Mouse (Mus musculus) olfactory bulb, adult 2 months (tissue): ENCODE measurements at regions not wholly inside any gene's neighbourhood (a gene's known extent, or its start where the extent isn't known, plus 50 kb on each side); places are given as distances from the start of the nearest gene placed in this dataset.
"Not testable (repeated sequence)": the region's sequence is repeated elsewhere in the genome, so short reads cannot be mapped to it uniquely, and the experiment has no call there.

Experiments used
- H3K27ac ChIP-seq: fragments of 200-500 bp; 2 replicates; pipeline ENCODE4 v1.5.1; 2012; ENCODE audit warnings: low read depth, low read length; ENCODE audit not compliant: insufficient read depth
- H3K4me1 ChIP-seq: fragments of 200-500 bp; 2 replicates; pipeline ENCODE4 v1.6.1; 2012; ENCODE audit warnings: low read length; ENCODE audit not compliant: control insufficient read depth, insufficient read depth
- H3K4me3 ChIP-seq: fragments of 200-500 bp; 2 replicates; pipeline ENCODE4 v1.5.1; 2012; ENCODE audit warnings: mild to moderate bottlenecking, low read depth, low read length, moderate library complexity; ENCODE audit not compliant: insufficient read depth
- POLR2A ChIP-seq: fragments of 200-500 bp; IDR thresholded peaks from 2 replicates; pipeline ENCODE4 v1.6.1; 2012; ENCODE audit warnings: mild to moderate bottlenecking, low read depth, low read length, moderate library complexity; ENCODE audit not compliant: insufficient read depth
- WGBS: fragments of 180-500 bp; shearing (Covaris S2); methylation state at CpG from one replicate; pipeline ENCODE4 v1.1.7; 2018; 5-methylcytosine and 5-hydroxymethylcytosine counted together

DNA sequence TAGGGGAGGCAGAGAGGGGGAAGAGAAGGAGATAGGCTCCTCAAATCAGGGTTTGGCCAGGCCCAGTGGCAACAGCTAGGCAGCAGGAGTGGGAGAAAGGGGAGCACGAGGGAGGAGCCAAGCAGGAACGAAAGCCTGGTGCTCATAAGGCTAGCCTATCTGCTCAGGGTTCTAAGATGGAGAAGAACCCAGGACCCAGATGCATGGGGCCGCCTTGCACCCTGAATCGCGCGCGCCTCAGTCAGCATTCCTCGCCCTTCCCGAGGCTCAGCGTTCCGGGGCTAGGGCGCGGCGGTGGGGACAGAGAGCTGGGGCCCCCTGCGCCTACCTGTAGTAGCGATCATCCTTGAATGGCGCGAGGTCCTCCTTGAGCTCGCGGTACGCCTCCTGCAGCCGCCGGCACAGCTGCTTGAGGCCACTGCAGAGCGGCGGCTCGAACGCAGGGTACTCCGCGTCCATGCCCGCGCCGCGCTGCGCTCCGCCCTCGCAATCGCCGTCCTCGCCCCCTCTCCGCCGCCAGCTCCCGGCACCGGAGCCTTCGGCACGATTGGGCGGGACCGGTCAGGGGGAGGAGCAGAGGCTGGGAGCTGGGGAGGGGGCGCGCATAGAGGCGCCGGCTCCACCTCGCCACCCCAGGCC is 60.1 kb downstream of the Dynlt1b start:
- H3K4me3 ChIP-seq = peak overlapping the region; percentile 59
- H3K4me1 ChIP-seq = not testable (repeated sequence)
- peak overlapping the region; percentile 67 for H3K27ac ChIP-seq
- peak; percentile 26; the same call in 1 of the 2 replicates for TF ChIP-seq POLR2A
- under 1% methylated on average over 23 of the region's 52 CpGs for WGBS

DNA sequence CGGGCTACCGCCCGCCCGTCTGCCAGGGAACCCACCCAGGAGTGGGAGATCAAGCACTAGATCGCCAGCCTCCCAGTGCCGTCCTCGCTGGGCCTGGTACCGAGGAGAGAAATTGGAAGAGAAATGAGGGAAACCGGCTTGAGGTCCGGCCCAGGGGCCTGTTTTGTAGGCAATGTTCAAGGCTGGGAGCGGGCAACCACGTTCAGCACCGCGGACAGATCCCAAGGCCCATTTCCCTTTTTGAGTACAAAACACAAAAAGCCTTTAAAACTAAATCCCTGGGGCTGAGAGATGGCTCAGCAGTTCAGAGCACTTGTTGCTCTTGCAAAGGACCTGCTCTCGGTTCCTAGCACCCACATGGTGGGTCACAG is 60.6 kb downstream of the Dynlt1b start:
- not testable (repeated sequence) for H3K4me3 ChIP-seq, H3K27ac ChIP-seq, H3K4me1 ChIP-seq
- no CpG with 5 or more reads among the region's 15 CpGs for WGBS

DNA sequence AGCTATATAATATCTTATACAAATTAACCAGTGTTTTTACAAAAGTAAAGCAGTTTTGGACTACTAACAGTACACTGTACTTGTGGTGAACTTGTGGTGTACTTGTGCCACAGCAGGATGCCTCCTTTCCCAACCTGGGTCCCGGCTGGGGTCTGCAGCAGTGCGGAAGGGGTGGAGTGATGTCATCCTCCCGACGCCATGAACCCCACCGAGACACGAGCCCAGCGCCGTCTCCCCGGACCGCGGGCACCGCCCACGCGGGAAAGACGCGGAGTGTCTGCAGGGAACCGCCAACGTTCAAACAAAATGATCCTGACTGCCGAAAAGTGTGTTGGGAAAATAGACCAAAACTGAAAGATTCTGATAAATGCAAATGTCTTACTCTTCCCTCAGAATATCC is 62.6 kb downstream of the Dynlt1b start:
- H3K4me3 ChIP-seq = peak overlapping the region; percentile 46
- H3K4me1 ChIP-seq, H3K27ac ChIP-seq: not testable (repeated sequence)
- WGBS = 27% methylated on average over 19 of the region's 19 CpGs

DNA sequence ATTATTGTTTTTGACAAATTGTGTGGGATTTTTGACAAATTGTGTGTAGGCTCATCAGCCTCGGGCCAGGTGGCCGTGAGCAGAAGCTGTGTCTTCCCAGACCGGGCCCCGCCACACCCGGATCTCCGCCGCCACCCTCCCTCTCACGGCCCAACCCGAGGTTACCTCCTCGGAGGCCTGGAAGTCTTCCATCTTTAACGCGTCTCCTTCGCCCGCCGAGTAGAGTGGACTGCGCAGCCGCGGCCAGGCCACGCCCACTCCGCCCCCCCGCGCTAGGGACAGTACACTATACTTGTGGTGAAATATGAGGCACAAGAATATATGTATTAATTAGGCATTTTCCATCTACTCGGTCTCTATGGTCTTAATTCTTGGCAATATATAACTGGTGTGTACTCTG is 63.0 kb downstream of the Dynlt1b start:
- peak overlapping the region; percentile 37; the same call in 1 of the 2 replicates for H3K4me3 ChIP-seq
- not testable (repeated sequence) for H3K27ac ChIP-seq, H3K4me1 ChIP-seq
- 29% methylated on average over 23 of the region's 23 CpGs for WGBS

DNA sequence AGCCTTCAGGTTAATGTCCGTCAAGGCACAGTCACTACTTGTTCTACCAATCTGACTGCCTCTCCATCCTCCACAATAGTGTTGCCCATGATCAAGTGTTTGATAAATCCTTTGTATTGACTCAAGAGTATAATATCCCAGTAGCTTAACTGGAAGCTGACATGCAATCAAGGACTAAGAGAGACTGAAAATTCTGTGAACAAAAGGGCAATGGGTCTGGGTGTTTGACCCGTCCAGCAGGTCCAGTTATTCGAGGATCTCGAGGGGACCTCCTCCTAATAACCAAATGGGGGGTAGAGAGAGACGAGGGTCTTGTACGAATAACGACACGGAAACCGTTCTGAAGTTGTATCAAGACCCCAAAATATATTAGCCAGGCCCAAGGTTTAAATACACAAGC is 66.6 kb downstream of the Dynlt1b start:
- H3K27ac ChIP-seq, H3K4me1 ChIP-seq, H3K4me3 ChIP-seq: not testable (repeated sequence)
- 89% methylated on average over 9 of the region's 9 CpGs for WGBS

DNA sequence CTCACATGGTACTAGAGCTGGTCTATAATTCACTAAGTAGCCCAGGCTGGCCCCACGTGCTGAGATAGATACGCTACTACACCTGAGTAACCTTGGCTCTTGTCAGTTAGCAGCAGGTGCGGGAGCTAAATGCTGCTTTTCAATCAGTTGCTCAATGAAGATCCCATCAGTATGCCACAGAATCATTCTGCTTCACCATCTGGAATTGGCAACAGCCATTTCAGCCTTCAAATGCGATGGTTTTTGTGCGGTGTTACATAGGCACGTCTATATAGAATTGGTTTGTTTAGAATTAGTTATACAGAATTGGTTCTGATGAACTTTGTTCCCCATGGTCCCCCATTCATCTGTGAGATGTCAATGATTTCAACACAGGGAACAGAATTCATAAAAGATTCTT is 72.8 kb downstream of the Dynlt1b start:
- not testable (repeated sequence) for H3K4me3 ChIP-seq, H3K27ac ChIP-seq, H3K4me1 ChIP-seq
- WGBS = 90% methylated on average over 4 of the region's 6 CpGs

DNA sequence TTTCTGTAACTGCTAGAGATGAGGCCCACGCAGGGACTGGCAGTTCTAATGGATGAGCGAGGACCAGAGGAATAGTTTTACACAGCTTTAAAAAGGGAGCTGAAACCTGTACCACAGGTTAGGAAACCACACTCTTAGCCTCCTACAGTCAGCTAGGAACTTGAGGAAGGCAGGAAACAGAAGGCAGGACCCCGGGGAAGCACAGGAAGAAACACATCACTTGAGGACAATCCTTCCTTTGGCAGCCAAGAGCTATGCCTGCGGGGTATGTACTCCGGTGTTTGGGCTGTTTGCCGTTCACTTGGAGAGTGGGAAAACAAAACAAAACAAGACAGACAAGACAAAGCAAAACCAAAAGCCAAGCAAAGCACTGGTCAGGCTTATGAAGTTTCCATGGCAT is 76.0 kb downstream of the Dynlt1b start:
- WGBS = 80% methylated on average over 6 of the region's 6 CpGs
- not testable (repeated sequence) for H3K27ac ChIP-seq, H3K4me1 ChIP-seq, H3K4me3 ChIP-seq

DNA sequence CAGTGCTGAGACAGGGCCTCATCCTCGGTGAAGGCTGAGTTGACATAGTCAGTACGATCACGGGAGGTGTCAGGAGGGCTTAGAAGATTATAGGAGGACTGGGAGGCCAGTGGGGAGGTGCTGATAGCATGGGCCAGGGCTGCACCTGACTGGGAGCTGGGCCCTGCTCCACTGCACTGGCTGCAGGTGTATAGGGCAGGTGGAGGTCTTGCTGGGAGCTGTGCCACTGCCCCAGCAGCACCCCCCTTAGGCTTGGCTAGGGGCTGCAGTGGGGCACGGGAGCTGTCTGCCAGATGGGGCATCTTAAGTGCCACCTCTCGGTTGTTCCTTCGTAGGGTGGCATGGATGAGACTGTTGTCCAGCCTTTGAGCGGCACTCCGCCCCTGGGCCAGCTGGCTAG is 85.2 kb downstream of the Dynlt1b start:
- H3K27ac ChIP-seq, H3K4me3 ChIP-seq, H3K4me1 ChIP-seq: not testable (repeated sequence)
- 91% methylated on average over 5 of the region's 8 CpGs for WGBS

DNA sequence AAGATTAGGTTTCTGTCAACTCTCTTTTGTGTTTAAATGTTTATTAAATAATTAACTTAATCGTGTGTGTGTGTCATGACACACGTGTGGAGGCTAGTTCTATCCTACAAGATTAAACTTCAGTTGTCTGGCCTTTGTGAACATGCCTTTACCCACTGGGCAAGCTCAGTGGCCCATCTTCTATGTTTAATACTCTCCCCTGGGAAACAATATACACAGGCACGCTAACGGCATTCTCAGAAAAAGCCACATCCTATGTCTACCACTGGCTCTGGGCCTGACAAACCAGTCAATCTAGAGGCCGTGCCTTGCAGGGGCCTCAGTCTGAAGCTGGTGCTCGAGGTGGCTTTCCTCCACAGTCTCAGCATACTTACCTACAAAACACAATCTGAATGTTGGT is 82.4 kb upstream of the Dynlt1c start:
- not testable (repeated sequence) for H3K27ac ChIP-seq, H3K4me1 ChIP-seq, H3K4me3 ChIP-seq
- 84% methylated on average over 6 of the region's 6 CpGs for WGBS

DNA sequence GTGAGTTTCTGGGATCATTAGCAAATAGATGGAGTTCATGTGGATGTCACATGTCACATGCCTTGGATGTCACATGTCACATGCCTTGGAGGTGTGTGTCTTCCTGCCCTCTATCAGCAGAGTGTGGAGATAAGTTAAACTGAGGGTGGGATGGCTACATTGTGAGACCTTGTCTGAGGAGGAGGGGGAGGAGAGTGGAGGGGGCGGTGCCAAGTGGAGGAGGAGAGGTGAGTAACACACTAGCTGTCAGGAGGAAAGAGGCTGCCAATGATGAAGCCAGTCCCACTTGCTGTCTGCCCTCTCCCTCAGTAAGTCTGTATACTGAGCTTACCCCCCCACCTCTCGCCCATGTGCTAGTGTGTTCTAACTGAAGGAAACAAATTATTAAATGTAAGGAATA is 81.5 kb upstream of the Dynlt1c start:
- WGBS = 93% methylated on average over 2 of the region's 2 CpGs
- not testable (repeated sequence) for H3K27ac ChIP-seq, H3K4me3 ChIP-seq, H3K4me1 ChIP-seq

DNA sequence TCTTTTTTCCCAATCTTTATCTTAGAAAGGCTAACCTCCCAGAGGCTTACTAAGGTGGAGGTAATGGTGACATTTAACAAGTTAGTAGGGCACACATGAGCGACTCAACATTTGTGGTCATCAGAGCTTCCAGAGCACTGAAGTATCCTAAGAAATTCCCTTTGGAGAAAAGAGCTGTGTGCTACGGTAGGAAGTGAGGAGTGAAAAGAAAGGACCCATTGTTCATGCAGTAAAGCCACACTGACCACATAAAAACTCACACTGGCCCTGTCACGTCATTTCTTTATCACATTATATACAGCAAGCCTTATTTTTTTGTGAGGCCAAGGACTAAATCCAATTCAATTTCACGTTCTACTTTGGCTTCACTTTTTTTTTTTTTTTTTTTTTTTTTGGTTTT is 80.7 kb upstream of the Dynlt1c start:
- 59% methylated on average over 4 of the region's 4 CpGs for WGBS
- not testable (repeated sequence) for H3K4me1 ChIP-seq, H3K27ac ChIP-seq, H3K4me3 ChIP-seq

DNA sequence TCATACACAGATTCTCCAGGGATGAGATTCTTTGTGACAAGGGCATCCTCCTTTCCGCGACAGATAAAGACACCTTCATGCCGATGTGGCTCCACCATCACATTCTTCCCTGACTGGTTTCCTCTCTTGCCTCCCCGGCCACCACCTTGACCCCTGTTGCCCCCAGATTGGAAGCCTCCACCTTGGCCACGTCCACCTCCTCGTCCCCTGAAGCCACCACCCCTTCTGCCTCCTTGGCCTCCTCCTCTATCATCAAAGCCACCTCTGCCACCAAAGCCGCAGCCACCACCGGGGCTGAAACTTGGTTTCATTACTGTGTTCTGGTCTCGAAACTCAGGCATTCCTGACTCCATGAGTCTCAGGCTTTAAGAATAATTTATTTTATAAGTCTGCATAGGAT is 79.3 kb upstream of the Dynlt1c start:
- WGBS = 90% methylated on average over 6 of the region's 9 CpGs
- H3K27ac ChIP-seq, H3K4me3 ChIP-seq, H3K4me1 ChIP-seq: not testable (repeated sequence)

DNA sequence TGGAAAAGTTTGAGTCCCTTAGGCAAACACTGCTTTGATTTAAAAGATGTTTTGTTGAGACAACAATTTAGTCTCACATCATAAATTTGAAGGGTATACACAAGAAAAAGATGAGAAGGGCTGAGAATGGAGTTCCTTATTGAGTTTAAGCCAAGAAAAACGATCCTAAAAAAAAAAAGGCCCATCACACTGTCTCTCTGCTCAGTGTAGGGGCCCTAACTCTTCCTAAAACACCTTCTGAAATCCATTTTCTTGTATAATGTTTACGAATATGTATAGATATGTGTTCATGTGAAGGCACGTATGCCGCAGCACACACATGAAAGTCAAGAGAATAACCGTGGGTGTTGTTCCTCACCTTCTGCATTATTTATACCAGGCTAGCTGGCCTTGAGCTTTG is 62.7 kb upstream of the Dynlt1c start:
- no CpG with 5 or more reads among the region's 5 CpGs for WGBS
- not testable (repeated sequence) for H3K27ac ChIP-seq, H3K4me1 ChIP-seq, H3K4me3 ChIP-seq

DNA sequence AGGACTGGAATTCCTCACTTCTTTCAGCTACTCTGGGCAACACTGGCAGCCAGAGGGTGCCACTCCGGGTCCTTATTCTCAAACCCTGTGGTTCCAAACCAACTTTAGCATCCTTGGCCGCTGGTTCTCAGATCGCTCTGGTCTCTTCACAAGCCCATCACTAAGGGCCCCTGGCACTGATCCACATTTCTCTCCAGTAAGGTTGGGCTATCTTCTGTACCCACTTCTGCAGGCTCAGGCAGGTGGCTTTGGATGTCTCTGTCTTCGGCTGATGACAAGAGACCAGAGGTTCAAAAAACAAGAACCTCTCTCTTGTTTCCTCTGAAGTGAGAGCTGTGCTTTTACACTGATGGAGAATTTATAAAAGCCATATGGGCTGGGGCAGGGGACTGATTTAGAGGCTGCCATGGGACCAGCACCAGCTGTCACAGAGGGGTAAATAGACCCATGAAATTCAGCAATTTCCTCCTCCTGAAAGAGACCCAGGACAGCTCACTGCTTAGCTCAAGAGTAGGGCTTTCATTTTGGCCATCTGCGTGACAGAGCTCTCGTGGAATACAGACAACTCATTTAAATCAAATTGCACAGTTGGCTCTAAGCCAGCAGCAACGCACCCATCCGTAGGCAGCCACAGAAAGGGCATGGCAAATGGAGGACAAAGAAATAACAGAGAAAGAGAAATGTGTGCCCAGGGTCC is 54.3 kb upstream of the Dynlt1c start:
- H3K4me1 ChIP-seq, H3K4me3 ChIP-seq, H3K27ac ChIP-seq: not testable (repeated sequence)
- no CpG with 5 or more reads among the region's 8 CpGs for WGBS

DNA sequence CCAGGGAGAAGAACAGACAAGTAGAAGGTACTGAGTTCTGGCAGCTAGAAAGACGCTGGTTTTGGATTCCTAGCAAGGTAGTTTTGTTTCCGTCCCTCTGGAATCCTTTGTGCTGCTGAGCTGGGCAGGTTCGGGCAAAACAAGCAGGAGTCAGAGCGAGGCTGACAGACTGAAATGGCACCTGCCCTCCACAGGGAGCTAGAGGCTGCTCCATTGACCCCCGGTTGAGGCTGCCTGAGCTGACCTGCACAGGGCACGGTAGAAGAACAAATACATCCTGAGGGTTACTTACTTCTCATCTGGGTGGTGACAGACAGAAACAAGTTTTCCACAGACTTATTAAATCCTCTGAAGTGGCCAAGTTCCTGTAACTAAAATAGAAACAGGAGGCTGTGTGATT is 53.5 kb upstream of the Dynlt1c start:
- H3K27ac ChIP-seq, H3K4me3 ChIP-seq, H3K4me1 ChIP-seq: not testable (repeated sequence)
- WGBS = no CpG with 5 or more reads among the region's 6 CpGs
